Mouse (Mus musculus): ENCODE measurements at regions not wholly inside any gene's neighbourhood (a gene's known extent, or its start where the extent isn't known, plus 50 kb on each side); places are given as distances from the start of the nearest gene placed in this dataset.

- no peak for TF ChIP-seq CTCF (IDR thresholded peaks at IDR 0.05; ENCODE audit: borderline replicate concordance, control insufficient read depth, extremely low read depth, insufficient read depth, low read length, poor library complexity)
- TF ChIP-seq POLR2A (IDR thresholded peaks at IDR 0.05; ENCODE audit: control insufficient read depth, extremely low read depth, insufficient read depth, low read length, poor library complexity): no peak
These were observed 86.2 kb upstream of the P2ry1 start for GRCm38 (mm10) chr3:60916411-60916810.

Data from thymus, adult 2 months (tissue).